1 mouse cellular context compared by ENCODE assay signal in the genomic region with DNA sequence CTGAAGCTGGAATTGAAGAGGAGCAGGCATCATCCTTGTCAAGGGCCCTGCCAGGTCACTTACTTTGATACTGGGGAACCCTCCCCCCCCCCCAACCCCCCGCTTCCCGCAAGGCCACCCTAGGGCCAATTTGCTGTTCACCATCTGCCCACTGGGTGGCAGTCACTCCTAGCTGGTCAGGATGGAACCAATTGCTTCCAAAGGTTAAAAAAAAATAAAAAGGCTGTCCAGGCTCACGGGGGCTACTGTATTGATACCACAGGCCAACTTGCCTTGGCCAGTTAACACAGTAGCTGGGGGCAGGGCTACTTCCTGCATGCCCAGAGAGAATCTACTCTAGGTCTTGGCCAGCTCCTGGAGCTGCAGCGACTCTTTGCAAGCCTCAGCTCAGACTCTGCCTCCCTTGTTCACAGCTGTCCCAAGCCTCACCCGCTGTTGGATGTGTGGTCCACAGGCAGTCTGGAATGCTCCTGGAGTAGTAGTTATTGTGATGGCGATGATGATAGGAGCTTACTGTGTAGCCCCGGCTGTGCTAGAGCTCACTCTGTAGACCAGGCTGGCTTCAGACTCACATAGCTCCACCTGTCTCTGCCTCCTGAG.
TF ChIP-seq lines count a peak whose summit lies in the region.

No protein-coding gene starts in this region.

TF ChIP-seq in MEL, 35 proteins besides CTCF, POLR2A, EP300 and RAD21 (continued from another document):
- TF ChIP-seq TCF12 (IDR thresholded peaks at IDR 0.05; ENCODE audit: low read depth, low read length) (0 out of 2 replicates have a peak, but pooled peaks have one; percentile 5), MYC (IDR thresholded peaks at IDR 0.05; ENCODE audit: low read depth, low read length) (no peak), USF2 (IDR thresholded peaks at IDR 0.05; ENCODE audit: borderline replicate concordance in 1 of 2, insufficient read depth in 1 of 2, low read depth in 1 of 2, low read length in 2 of 2) (no peak), GABPA (IDR thresholded peaks at IDR 0.05; ENCODE audit: low read depth, low read length) (no peak), SMC3 (IDR thresholded peaks at IDR 0.05; ENCODE audit: low read depth, low read length) (peak; percentile 90)
